Comparison of ENCODE assay signal across 9 mouse cellular contexts in genomic region chr7:70355691-70356568, GRCm38 (mm10). TPM values are rescaled to one million over a fixed set of nuclear protein-coding genes. Genes with fewer than 3 reads are reported as not detected.
DNase-seq lines count a peak whose midpoint lies in the region; ATAC-seq and TF ChIP-seq lines count a peak whose summit lies in the region.
"Had no signal": no experiment of that assay in that cellular context is flagged by ENCODE, and none has a peak within 500 bp of the region (broad histone marks: within the 10 kb centered on the region; RNA-seq: fewer than 3 reads in every experiment).

No protein-coding gene starts in this region.

- peak overlapping the region; percentile 87 for H3K4me2 ChIP-seq in forebrain, postnatal 0 days (ENCODE audit: low read depth)
- H3K4me2 ChIP-seq in liver, embryonic 16.5 days (ENCODE audit: low read depth, low read length), result peak overlapping the region; percentile 29

- no peak overlapping the region for H3K27ac ChIP-seq in forebrain, postnatal 0 days (ENCODE audit: low read depth, low read length)
- no peak overlapping the region; the same call in 1 of the 2 replicates for H3K27ac ChIP-seq in liver, embryonic 16.5 days (ENCODE audit: low read length)
- H3K27ac ChIP-seq: macrophage had no signal

- H3K36me3 ChIP-seq in forebrain, postnatal 0 days (ENCODE audit: insufficient read depth), result no peaks in the 10 kb centered on the region
- H3K36me3 ChIP-seq in liver, embryonic 16.5 days (ENCODE audit: control insufficient read depth, insufficient read depth), result no peaks in the 10 kb centered on the region

- H3K27me3 ChIP-seq in forebrain, postnatal 0 days (ENCODE audit: insufficient read depth, low read length), result peaks cover 27% of the 10 kb centered on the region
- peaks cover 42% of the 10 kb centered on the region for H3K27me3 ChIP-seq in liver, embryonic 16.5 days (ENCODE audit: control insufficient read depth, insufficient read depth, low read depth, low read length)

- TF ChIP-seq CTCF in forebrain, postnatal 0 days (IDR thresholded peaks at IDR 0.05; ENCODE audit: low read depth), result no peak

- WGBS in forebrain, postnatal 0 days, result 29% methylated on average over 5 of the region's 5 CpGs
- 16% methylated on average over 5 of the region's 5 CpGs for WGBS in liver, embryonic 16.5 days (ENCODE audit: insufficient replicate concordance)

- no peaks in the 10 kb centered on the region for H3K9me3 ChIP-seq in forebrain, postnatal 0 days (ENCODE audit: low read length)
- no peaks in the 10 kb centered on the region for H3K9me3 ChIP-seq in liver, embryonic 16.5 days (replicated peaks; ENCODE audit: control insufficient read depth, low read length)

- peak; percentile 73 for DNase-seq in heart, adult 11 months
- DNase-seq in heart, postnatal 36 days, result no peak
- peak; percentile 45 for DNase-seq in NIH3T3 (ENCODE audit: low read depth)
- no peak for DNase-seq in forebrain, postnatal 0 days
- no peak for DNase-seq in cerebellum, postnatal 10 days
- no peak for DNase-seq in left cerebral cortex, adult 8-10 months (ENCODE audit: low spot score in 2 of 2)
- no peak for DNase-seq in MN1 (ENCODE audit: low spot score)

- peak overlapping the region; percentile 69 for H3K9ac ChIP-seq in forebrain, postnatal 0 days
- no peak overlapping the region for H3K9ac ChIP-seq in liver, embryonic 16.5 days (ENCODE audit: low read depth, low read length)

- intact Hi-C loops in heart, postnatal 36 days (cut with DNase I), result no loop called here

- H3K4me1 ChIP-seq in forebrain, postnatal 0 days (ENCODE audit: insufficient read depth), result no peaks in the 10 kb centered on the region
- H3K4me1 ChIP-seq in liver, embryonic 16.5 days (ENCODE audit: control insufficient read depth, low read depth, low read length), result no peaks in the 10 kb centered on the region; the same call in 1 of the 2 replicates

- ATAC-seq in forebrain, postnatal 0 days, result no peak
- ATAC-seq in liver, embryonic 16.5 days (ENCODE audit: low read depth), result peak; percentile 40; the same call in 1 of the 2 replicates

- peak overlapping the region; percentile 70 for H3K4me3 ChIP-seq in forebrain, postnatal 0 days (ENCODE audit: low read depth, low read length)
- peak overlapping the region; percentile 16; the same call in 1 of the 2 replicates for H3K4me3 ChIP-seq in liver, embryonic 16.5 days (ENCODE audit: low read depth, low read length)

RNA-seq across cellular contexts. Expression of gene Nr2f2, which starts 10.6 kb away (rescaled TPM):
- total RNA-seq in heart, postnatal 36 days (2021), result 10 to 100 TPM; 18.9 to 23.9 TPM
- 23.7 and 49.9 TPM in 2 replicates for total RNA-seq in forebrain, postnatal 0 days (2014; rRNA removed)
- polyA plus RNA-seq in forebrain, postnatal 0 days (2015; fragmentation: Nextera tagmentation; extraction: Ambion mirVana), result 46.4 and 92.8 TPM in 2 replicates
- polyA plus RNA-seq in liver, embryonic 16.5 days (2015; fragmentation: Nextera tagmentation; extraction: Ambion mirVana), result 6.2 and 6.7 TPM in 2 replicates
- 10 to 100 TPM; 20.1 to 32.6 (median 27.2) TPM for total RNA-seq in left cerebral cortex, adult 8-10 months (2022)
- polyA plus RNA-seq: macrophage had no signal

Comparison
In these comparisons a context has a peak if more than half of its experiments do, and no peak if none do; other contexts are left out.
1. DNase-seq: peak in heart, adult 11 months (single experiment) and NIH3T3 (single experiment); none in heart, postnatal 36 days (0 of 2), forebrain, postnatal 0 days (single experiment), cerebellum, postnatal 10 days (0 of 2), left cerebral cortex, adult 8-10 months (0 of 2) and MN1 (single experiment).